Mouse (Mus musculus): Measurements from ENCODE around the gene Stk4. TPM values are rescaled to one million over a fixed set of nuclear protein-coding genes. Genes with fewer than 3 reads are reported as not detected.

Stk4 gene
- polyA plus RNA-seq, 1 experiment from 2014 or later, result 29.1 TPM

- Histone ChIP-seq H3K9me3 (ENCODE audit: control insufficient read depth, low read length) (no peaks in the 10 kb centered on the region), H3K4me2 (ENCODE audit: low read length) (no peak overlapping the region), H3K27ac (ENCODE audit: low read depth) (no peak overlapping the region), H3K9ac (ENCODE audit: low read length) (no peak overlapping the region), H3K27me3 (replicated peaks; ENCODE audit: control insufficient read depth, insufficient read depth, low read length) (no peaks in the 10 kb centered on the region), H3K4me3 (ENCODE audit: low read depth, low read length) (no peak overlapping the region), H3K4me1 (replicated peaks; ENCODE audit: control insufficient read depth, insufficient read depth, low read length) (peaks cover 26% of the 10 kb centered on the region), H3K36me3 (ENCODE audit: control insufficient read depth, insufficient read depth, low read length) (no peaks in the 10 kb centered on the region)
- ATAC-seq (replicated peaks; ENCODE audit: low FRiP score, low TSS enrichment, low read depth), result no peak
- no peak for DNase-seq (ENCODE audit: low spot score)
- 86% methylated on average over 7 of the region's 7 CpGs for whole genome bisulfite sequencing
These were observed 3.0 kb downstream of the Stk4 start for GRCm38 (mm10) chr2:164073120-164073519.

DNA sequence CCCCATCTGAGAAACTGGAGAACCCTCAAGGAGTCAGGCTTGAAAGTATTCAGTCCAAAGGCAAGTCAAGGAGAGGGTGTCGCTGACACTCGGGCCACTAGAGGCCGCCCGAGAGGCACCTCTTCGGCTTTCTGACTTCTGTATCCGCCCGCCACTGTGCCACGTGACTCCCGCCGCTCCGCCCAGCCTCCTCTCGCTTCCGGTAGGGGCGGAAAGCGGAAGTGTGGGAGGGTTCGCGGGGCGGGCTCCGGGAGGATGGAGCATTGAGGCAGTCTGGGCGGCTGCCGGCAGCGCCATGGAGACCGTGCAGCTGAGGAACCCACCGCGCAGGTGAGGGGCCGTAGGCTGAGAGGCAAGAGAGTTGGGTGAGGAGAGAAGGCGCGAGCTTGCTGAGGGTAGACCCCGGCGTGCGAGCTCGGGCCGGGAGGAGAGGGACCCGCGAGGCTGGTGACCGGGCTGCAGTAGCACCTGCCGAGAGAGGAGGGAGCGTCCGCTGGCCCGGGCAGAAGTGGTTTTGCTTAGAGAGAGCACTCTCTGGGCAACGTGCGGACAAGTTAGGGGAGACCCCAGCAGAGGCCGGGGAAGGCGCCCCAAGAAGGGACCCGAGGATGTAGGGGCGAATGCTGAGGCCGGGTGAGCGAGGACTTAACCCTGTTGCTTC, 3.9 kb downstream of the Stk4 start:
- peak; percentile 98 for DNase-seq (ENCODE audit: low spot score)
- Histone ChIP-seq H3K27me3 (replicated peaks; ENCODE audit: control insufficient read depth, insufficient read depth, low read length) (no peaks in the 10 kb centered on the region), H3K9ac (ENCODE audit: low read length) (peak overlapping the region; percentile 60), H3K27ac (ENCODE audit: low read depth) (0 out of 2 replicates have a peak overlapping the region, but pooled peaks have one; percentile 6), H3K4me1 (replicated peaks; ENCODE audit: control insufficient read depth, insufficient read depth, low read length) (peaks cover 21% of the 10 kb centered on the region), H3K4me2 (ENCODE audit: low read length) (peak overlapping the region; percentile 95), H3K36me3 (ENCODE audit: control insufficient read depth, insufficient read depth, low read length) (no peaks in the 10 kb centered on the region), H3K9me3 (ENCODE audit: control insufficient read depth, low read length) (no peaks in the 10 kb centered on the region), H3K4me3 (ENCODE audit: low read depth, low read length) (peak overlapping the region; percentile 96)
- WGBS, result under 1% methylated on average over 48 of the region's 48 CpGs
- ATAC-seq (replicated peaks; ENCODE audit: low FRiP score, low TSS enrichment, low read depth), result peak; percentile 83

- ATAC-seq (replicated peaks; ENCODE audit: low FRiP score, low TSS enrichment, low read depth) (no peak), DNase-seq (ENCODE audit: low spot score) (no peak)
- no peaks in the 10 kb centered on the region for H3K27me3 ChIP-seq (replicated peaks; ENCODE audit: control insufficient read depth, insufficient read depth, low read length)
- H3K9ac ChIP-seq (ENCODE audit: low read length), result peak overlapping the region; percentile 60
- peaks cover 12% of the 10 kb centered on the region for H3K4me1 ChIP-seq (replicated peaks; ENCODE audit: control insufficient read depth, insufficient read depth, low read length)
- H3K9me3 ChIP-seq (ENCODE audit: control insufficient read depth, low read length), result no peaks in the 10 kb centered on the region
- 46% methylated on average over 5 of the region's 5 CpGs for WGBS
- H3K36me3 ChIP-seq (ENCODE audit: control insufficient read depth, insufficient read depth, low read length), result peaks cover 9% of the 10 kb centered on the region
- H3K27ac ChIP-seq (ENCODE audit: low read depth), result no peak overlapping the region
- H3K4me2 ChIP-seq (ENCODE audit: low read length), result peak overlapping the region; percentile 95
- peak overlapping the region; percentile 96 for H3K4me3 ChIP-seq (ENCODE audit: low read depth, low read length)
These were observed 5.0 kb downstream of the Stk4 start for GRCm38 (mm10) chr2:164075088-164075487.

GRCm38 (mm10) chr2:164076874-164077425, 6.8 kb downstream of the Stk4 start:
- WGBS, result 86% methylated on average over 8 of the region's 8 CpGs

GRCm38 (mm10) chr2:164077875-164078274, 7.8 kb downstream of the Stk4 start:
- Histone ChIP-seq H3K27me3 (replicated peaks; ENCODE audit: control insufficient read depth, insufficient read depth, low read length) (no peaks in the 10 kb centered on the region), H3K4me1 (replicated peaks; ENCODE audit: control insufficient read depth, insufficient read depth, low read length) (peaks cover 12% of the 10 kb centered on the region), H3K27ac (ENCODE audit: low read depth) (no peak overlapping the region), H3K9ac (ENCODE audit: low read length) (no peak overlapping the region), H3K36me3 (ENCODE audit: control insufficient read depth, insufficient read depth, low read length) (peaks cover 36% of the 10 kb centered on the region), H3K4me2 (ENCODE audit: low read length) (no peak overlapping the region), H3K4me3 (ENCODE audit: low read depth, low read length) (no peak overlapping the region), H3K9me3 (ENCODE audit: control insufficient read depth, low read length) (no peaks in the 10 kb centered on the region)
- WGBS, result 79% methylated on average over 5 of the region's 5 CpGs
- ATAC-seq (replicated peaks; ENCODE audit: low FRiP score, low TSS enrichment, low read depth) (no peak), DNase-seq (ENCODE audit: low spot score) (no peak)

More at GRCm38 (mm10) chr2:164076874-164077425, 6.8 kb downstream of the Stk4 start:
- peaks cover 28% of the 10 kb centered on the region for H3K36me3 ChIP-seq (ENCODE audit: control insufficient read depth, insufficient read depth, low read length)
- DNase-seq (ENCODE audit: low spot score) (no peak), ATAC-seq (replicated peaks; ENCODE audit: low FRiP score, low TSS enrichment, low read depth) (no peak)
- no peak overlapping the region for H3K27ac ChIP-seq (ENCODE audit: low read depth)
- H3K27me3 ChIP-seq (replicated peaks; ENCODE audit: control insufficient read depth, insufficient read depth, low read length), result no peaks in the 10 kb centered on the region
- no peak overlapping the region for H3K9ac ChIP-seq (ENCODE audit: low read length)
- no peak overlapping the region for H3K4me2 ChIP-seq (ENCODE audit: low read length)
- H3K4me3 ChIP-seq (ENCODE audit: low read depth, low read length), result no peak overlapping the region
- H3K9me3 ChIP-seq (ENCODE audit: control insufficient read depth, low read length), result no peaks in the 10 kb centered on the region
- H3K4me1 ChIP-seq (replicated peaks; ENCODE audit: control insufficient read depth, insufficient read depth, low read length), result peaks cover 12% of the 10 kb centered on the region

DNA sequence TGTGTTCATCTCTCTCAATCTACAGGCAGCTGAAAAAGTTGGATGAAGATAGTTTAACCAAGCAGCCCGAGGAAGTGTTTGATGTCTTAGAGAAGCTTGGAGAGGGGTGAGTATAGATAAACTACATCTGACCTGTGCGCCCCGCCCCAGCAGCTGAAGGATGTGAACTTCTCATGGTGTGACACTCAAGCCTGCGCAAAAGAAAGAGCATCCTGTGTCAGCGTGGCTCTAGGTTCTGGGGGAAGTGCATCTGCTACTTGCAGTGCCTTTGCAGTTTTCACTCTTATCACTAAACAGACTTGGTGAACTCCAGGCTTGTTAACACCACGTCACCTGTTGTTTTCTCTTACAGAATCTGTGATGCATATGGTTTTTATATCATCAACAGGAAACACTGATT, 9.4 kb downstream of the Stk4 start:
- WGBS, result 84% methylated on average over 6 of the region's 6 CpGs
- H3K36me3 ChIP-seq (ENCODE audit: control insufficient read depth, insufficient read depth, low read length), result peaks cover 51% of the 10 kb centered on the region
- no peak for ATAC-seq (replicated peaks; ENCODE audit: low FRiP score, low TSS enrichment, low read depth)

DNA sequence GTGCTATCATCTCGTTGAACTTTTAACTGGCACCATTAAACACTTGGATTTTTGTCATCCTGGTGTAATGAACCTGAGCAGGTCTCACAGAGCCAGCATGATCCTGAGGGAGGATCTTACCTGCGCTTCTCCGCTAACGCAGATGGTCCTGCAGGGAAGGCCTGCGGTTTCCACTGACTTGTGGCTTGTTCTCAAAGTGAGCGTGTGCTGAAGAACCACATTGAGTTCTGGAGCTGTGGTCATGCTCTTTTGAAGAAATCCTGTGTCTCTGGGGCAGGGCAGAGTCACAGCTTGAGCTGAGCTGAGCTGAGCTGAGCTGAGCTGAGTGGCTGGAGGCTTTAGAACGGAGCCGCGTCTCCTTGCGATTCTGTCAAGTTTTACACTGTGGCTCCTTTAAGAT, 11.5 kb downstream of the Stk4 start:
- no peak overlapping the region for H3K27ac ChIP-seq (ENCODE audit: low read depth)
- ATAC-seq (replicated peaks; ENCODE audit: low FRiP score, low TSS enrichment, low read depth), result no peak
- H3K4me1 ChIP-seq (replicated peaks; ENCODE audit: control insufficient read depth, insufficient read depth, low read length), result no peaks in the 10 kb centered on the region

More for the DNA sequence above, 9.4 kb downstream of the Stk4 start:
- Histone ChIP-seq H3K4me1 (replicated peaks; ENCODE audit: control insufficient read depth, insufficient read depth, low read length) (peaks cover 11% of the 10 kb centered on the region), H3K4me2 (ENCODE audit: low read length) (no peak overlapping the region), H3K9me3 (ENCODE audit: control insufficient read depth, low read length) (no peaks in the 10 kb centered on the region), H3K9ac (ENCODE audit: low read length) (no peak overlapping the region), H3K27me3 (replicated peaks; ENCODE audit: control insufficient read depth, insufficient read depth, low read length) (no peaks in the 10 kb centered on the region), H3K27ac (ENCODE audit: low read depth) (no peak overlapping the region), H3K4me3 (ENCODE audit: low read depth, low read length) (no peak overlapping the region)
- DNase-seq (ENCODE audit: low spot score), result no peak

DNA sequence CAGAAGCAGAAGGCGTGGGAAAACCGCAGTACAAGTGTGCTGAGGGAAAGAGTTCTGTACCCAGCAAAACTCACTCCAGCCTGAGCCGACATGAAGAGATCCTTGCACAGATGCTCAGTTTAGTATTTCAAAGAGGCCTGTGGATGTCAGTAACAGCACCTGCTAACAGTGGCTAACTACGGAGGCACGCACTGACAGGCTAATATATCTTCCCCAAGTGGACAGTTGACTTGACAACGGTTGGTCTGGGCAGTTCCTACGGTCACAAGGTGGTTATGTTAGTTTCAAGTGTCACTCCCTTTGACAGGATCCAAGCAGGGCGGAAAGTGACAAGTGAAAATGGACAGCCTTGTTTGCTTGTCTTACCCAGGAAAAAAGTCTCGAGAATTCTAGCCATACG, 12.1 kb downstream of the Stk4 start:
- Histone ChIP-seq H3K9me3 (ENCODE audit: control insufficient read depth, low read length) (no peaks in the 10 kb centered on the region), H3K4me3 (ENCODE audit: low read depth, low read length) (no peak overlapping the region), H3K36me3 (ENCODE audit: control insufficient read depth, insufficient read depth, low read length) (peaks cover 73% of the 10 kb centered on the region), H3K4me1 (replicated peaks; ENCODE audit: control insufficient read depth, insufficient read depth, low read length) (no peaks in the 10 kb centered on the region), H3K9ac (ENCODE audit: low read length) (no peak overlapping the region), H3K27me3 (replicated peaks; ENCODE audit: control insufficient read depth, insufficient read depth, low read length) (no peaks in the 10 kb centered on the region), H3K4me2 (ENCODE audit: low read length) (no peak overlapping the region), H3K27ac (ENCODE audit: low read depth) (no peak overlapping the region)
- 85% methylated on average over 10 of the region's 10 CpGs for WGBS
- ATAC-seq (replicated peaks; ENCODE audit: low FRiP score, low TSS enrichment, low read depth) (no peak), DNase-seq (ENCODE audit: low spot score) (no peak)

More for the DNA sequence above, 11.5 kb downstream of the Stk4 start:
- WGBS, result 95% methylated on average over 10 of the region's 10 CpGs
- H3K36me3 ChIP-seq (ENCODE audit: control insufficient read depth, insufficient read depth, low read length), result peaks cover 67% of the 10 kb centered on the region
- H3K9ac ChIP-seq (ENCODE audit: low read length), result no peak overlapping the region
- no peak overlapping the region for H3K4me3 ChIP-seq (ENCODE audit: low read depth, low read length)
- no peak for DNase-seq (ENCODE audit: low spot score)
- no peaks in the 10 kb centered on the region for H3K9me3 ChIP-seq (ENCODE audit: control insufficient read depth, low read length)
- no peaks in the 10 kb centered on the region for H3K27me3 ChIP-seq (replicated peaks; ENCODE audit: control insufficient read depth, insufficient read depth, low read length)
- H3K4me2 ChIP-seq (ENCODE audit: low read length), result no peak overlapping the region

All from intestine, embryonic 14.5 days (tissue).